13 mouse cellular contexts compared by ENCODE assay signal in genomic region chr12:52675010-52675409, GRCm38 (mm10). TPM values are rescaled to one million over a fixed set of nuclear protein-coding genes. Genes with fewer than 3 reads are reported as not detected.
A peak's percentile ranks its signal among the peaks of the same experiment; 100 is the strongest.
DNase-seq lines count a peak whose midpoint lies in the region; ATAC-seq lines count a peak whose summit lies in the region.
"Had no signal": no experiment of that assay in that cellular context is flagged by ENCODE, and none has a peak within 500 bp of the region (broad histone marks: within the 10 kb centered on the region; RNA-seq: fewer than 3 reads in every experiment).

No protein-coding gene starts in this region.

- no peak overlapping the region for H3K4me2 ChIP-seq in forebrain, embryonic 13.5 days
- H3K4me2 ChIP-seq: liver, embryonic 13.5 days had no signal

- peak; percentile 42 for DNase-seq in heart, adult 11 months
- no peak for DNase-seq in heart, adult 18-20 months
- peak; percentile 21 for DNase-seq in cerebellum, adult 11-12 months
- DNase-seq in mesoderm, embryonic 11.5 days (ENCODE audit: low read depth, low spot score), result peak; percentile 11
- DNase-seq in yolk sac, embryonic 10.5 days (ENCODE audit: low spot score), result no peak
- no peak for DNase-seq in adrenal gland, adult 8-10 months
- DNase-seq: adrenal gland, postnatal 14 days; heart, adult 2 months; kidney, postnatal 36 days; liver, embryonic 13.5 days; lung, postnatal 4 days had no signal

- H3K36me3 ChIP-seq in forebrain, embryonic 13.5 days (ENCODE audit: poor library complexity, severe bottlenecking), result no peaks in the 10 kb centered on the region
- H3K36me3 ChIP-seq: liver, embryonic 13.5 days had no signal

- H3K27ac ChIP-seq in forebrain, embryonic 13.5 days, result peak overlapping the region; percentile 68
- H3K27ac ChIP-seq: heart, adult 2 months; liver, embryonic 13.5 days had no signal

- no peak overlapping the region for H3K9ac ChIP-seq in forebrain, embryonic 13.5 days
- H3K9ac ChIP-seq: liver, embryonic 13.5 days had no signal

- WGBS in forebrain, embryonic 13.5 days, result 51% methylated on average over 4 of the region's 4 CpGs

- ATAC-seq in forebrain, embryonic 13.5 days, result peak; percentile 84
- no peak for ATAC-seq in CD4-positive, CD25-positive, alpha-beta regulatory T cell, adult 4 months

- no peaks in the 10 kb centered on the region for H3K9me3 ChIP-seq in forebrain, embryonic 13.5 days (replicated peaks)
- H3K9me3 ChIP-seq: liver, embryonic 13.5 days had no signal

- no peaks in the 10 kb centered on the region for H3K27me3 ChIP-seq in forebrain, embryonic 13.5 days
- H3K27me3 ChIP-seq: liver, embryonic 13.5 days had no signal

- peaks cover 11% of the 10 kb centered on the region for H3K4me1 ChIP-seq in forebrain, embryonic 13.5 days
- H3K4me1 ChIP-seq: liver, embryonic 13.5 days had no signal

- no peak overlapping the region for H3K4me3 ChIP-seq in forebrain, embryonic 13.5 days
- H3K4me3 ChIP-seq: heart, adult 2 months; liver, embryonic 13.5 days had no signal

RNA-seq across cellular contexts. Expression of gene Akap6, which starts 24.2 kb away (rescaled TPM):
- total RNA-seq in heart, adult 18-20 months (2021), result 100 to 1,000 TPM; 103 to 105 TPM
- polyA plus RNA-seq in forebrain, embryonic 13.5 days (2015; fragmentation: Nextera tagmentation; extraction: Ambion mirVana), result 15.3 and 17.4 TPM in 2 replicates
- under 1 TPM in 1 of 2 experiments, not detected in 1; 0.22 TPM for polyA plus RNA-seq in CD4-positive, CD25-positive, alpha-beta regulatory T cell, adult 4 months (2017; shearing (Covaris generic))
- total RNA-seq in adrenal gland, adult 8-10 months (2022), result 1 to 10 TPM; 2.4 to 6.1 (median 4.5) TPM

Comparison
In these comparisons a context has a peak if more than half of its experiments do, and no peak if none do; other contexts are left out.
1. DNase-seq: peak in heart, adult 11 months (single experiment), cerebellum, adult 11-12 months (single experiment) and mesoderm, embryonic 11.5 days (single experiment); none in heart, adult 18-20 months (0 of 2), yolk sac, embryonic 10.5 days (single experiment) and adrenal gland, adult 8-10 months (single experiment).
2. RNA of gene Akap6, which starts 24.2 kb away (total RNA-seq): 103 to 105 TPM in heart, adult 18-20 months; 2.4 to 6.1 TPM in adrenal gland, adult 8-10 months; every median in the first group is over 10 times any median in the second.